Mouse (Mus musculus): ENCODE measurements around the gene Serinc4.
"Not testable (repeated sequence)": the region's sequence is repeated elsewhere in the genome, so short reads cannot be mapped to it uniquely, and the experiment has no call there.

Gene Serinc4

DNA sequence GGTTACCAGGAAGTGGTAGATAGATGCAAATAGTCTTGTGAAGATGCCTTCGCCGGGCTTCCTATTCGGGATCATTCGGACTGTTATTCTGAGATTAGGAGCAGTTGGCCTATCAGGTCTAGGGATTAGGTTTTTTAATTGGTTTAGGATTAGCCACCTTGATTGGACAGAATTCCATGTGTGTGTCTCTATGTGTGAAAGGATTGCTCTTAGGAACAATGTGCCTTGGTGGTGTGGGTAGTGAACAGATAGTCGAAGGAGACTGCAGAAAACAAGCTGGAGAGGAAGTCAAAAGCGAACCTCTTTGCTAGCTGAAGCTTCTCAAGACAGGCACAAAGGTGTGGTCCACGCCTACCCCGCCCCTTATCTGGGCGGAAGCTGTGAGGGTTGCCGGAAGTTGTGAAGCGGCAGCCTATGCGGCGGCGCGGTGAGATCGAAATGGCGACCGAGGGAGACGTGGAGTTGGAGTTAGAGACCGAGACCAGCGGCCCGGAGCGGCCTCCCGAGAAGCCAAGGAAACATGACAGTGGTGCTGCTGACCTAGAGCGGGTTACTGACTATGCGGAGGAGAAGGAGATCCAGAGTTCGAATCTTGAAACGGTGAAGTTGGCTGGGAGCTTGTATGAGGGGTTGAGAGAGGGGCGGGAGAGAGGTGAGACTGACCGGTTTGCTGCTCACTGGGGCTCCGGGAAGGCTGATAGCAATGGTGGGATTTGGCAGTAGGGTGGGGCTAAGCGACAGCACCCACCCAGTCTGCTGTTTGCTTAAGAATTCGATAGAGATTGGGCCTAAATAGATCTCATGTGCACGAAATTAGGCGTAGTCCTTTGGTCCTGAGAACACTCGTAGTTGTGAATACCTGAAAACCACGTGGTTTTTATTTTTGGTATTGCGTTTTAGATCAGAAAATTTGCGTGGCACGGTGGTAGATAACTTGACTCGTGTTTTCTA is at the start of gene Serinc4:
Serinc4 (minus strand) TSS at position 90 of the 951 bp plus-strand sequence.
- DNase-seq = peak; percentile 64

DNA sequence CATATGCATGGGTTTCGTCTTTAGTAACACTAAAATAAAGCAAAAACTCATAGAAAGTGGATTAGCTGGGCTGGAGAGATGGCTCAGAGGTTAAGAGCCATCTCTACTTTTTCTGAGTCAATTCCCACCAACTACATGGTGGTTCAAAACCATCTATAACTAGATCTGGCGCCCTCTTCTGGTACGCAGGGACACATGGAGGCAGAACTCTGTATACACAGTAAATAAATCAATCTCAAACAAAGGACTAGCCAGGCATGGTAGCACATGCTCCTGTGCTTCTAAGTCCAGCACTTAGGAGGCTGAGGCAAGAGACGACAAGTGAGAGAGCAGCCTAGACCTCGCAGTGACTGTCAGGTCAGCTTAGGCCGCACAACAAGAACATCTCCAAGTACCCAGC is 45.0 kb upstream of the Serinc4 start:
- DNase-seq = not testable (repeated sequence)

DNA sequence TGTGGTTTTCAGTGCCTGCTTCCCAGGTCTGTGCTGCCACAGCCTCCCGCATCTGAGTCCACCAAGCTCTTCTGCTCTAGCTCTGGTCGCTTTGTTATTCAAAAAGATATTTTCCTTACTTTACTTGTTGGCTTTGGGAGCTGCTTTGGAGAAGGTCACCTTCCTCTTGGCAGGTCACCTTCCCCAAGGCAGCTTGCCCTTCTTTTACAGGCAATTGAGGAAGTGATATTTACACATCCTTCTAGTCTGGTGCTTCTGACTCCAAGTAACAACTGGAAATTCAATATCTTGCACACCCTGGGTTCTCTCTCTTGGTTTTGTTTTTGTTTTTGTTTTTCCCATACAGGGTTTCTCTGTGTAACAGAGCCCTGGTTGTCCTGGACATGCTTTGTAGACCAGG is 27.8 kb upstream of the Serinc4 start:
- not testable (repeated sequence) for DNase-seq

DNA sequence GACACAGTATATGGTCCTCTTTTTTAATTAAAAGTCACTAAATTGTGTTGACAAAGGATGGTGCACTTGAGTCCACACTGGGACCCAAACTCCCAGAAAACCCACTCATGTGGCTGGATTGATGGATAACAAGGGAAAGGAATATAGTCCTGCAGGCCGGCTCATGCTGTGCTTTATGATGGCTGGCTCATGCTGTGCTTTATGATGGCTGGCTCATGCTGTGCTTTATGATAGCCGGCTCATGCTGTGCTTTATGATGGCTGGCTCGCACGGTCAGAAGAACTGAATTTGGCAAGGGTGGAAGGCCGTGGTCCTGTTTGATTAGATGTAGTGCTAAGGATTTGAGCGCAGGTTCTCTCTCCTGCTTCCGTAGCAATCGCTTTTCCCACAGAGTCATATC is 27.0 kb upstream of the Serinc4 start:
- no peak for DNase-seq

DNA sequence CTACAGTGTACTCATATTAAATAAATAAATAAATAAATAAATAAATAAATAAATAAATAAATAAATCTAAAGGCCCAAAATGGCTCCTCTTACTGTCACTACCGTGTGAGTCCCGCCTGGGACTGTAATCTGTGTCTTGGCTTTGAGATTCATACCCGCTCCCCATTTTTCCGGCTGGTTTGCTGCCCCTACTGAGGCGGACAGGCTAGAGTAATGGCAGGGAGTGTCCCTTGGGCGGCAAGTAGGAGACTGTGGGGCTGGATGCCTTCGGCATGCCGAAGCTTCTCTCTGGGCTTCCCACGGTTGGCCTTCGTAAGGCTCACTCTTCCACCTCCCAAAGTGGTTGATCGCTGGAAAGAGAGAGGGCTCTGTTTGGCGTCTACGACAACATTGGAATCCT is 24.3 kb upstream of the Serinc4 start:
- not testable (repeated sequence) for DNase-seq

DNA sequence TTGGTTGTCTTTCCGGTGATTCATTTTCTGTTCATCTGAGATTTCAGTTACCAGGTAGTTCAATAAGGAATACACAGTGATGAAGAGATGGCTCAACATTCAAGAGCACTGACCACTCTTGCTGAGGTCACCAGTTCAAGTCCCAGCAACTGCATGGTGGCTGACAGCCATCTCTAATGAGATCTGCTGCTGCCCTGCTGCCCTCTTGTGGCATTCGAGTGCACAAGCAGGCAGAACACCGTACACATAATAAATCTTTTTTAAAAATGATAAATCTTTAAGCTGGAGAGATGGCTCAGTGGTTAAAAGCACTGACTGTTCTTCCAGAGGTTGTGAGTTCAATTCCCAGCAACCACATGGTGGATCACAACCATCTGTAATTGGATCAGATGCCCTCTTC is 23.9 kb upstream of the Serinc4 start:
- no peak for DNase-seq

DNA sequence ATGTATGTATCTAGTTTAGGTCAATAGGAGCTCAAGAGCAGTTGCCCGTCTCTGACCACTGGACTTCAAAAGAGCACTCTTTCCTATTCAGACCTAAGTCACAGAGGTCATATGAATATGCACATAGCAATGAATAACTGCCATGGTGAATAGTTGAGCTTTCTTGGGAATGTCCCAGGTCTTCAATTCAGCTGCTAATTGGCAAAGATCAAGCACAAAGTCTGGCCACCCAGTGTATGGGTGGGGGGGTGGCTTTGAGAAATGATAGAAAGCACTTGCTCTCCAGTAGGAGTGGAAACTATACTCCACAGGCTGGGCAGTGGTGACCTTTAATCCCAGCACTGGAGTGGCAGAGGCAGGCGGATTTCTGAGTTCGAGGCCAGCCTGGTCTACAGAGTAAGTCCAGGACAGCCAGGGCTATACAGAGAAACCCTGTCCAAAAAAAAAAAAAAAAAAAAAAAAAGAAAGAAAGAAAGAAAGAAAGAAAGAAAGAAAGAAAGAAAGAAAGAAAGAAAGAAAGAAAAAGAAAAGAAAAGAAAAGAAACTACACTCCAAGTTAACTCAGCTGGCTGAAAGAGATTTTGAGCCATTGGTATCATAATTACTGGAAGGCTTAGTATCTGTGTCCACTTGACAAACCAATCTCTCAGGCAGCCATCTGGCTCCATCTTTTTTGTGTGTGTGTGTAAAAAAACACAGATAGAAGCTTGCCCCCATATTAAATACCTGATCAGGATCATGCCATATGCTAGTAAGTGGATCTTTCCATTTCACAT is 21.1 kb upstream of the Serinc4 start:
- DNase-seq = no peak

DNA sequence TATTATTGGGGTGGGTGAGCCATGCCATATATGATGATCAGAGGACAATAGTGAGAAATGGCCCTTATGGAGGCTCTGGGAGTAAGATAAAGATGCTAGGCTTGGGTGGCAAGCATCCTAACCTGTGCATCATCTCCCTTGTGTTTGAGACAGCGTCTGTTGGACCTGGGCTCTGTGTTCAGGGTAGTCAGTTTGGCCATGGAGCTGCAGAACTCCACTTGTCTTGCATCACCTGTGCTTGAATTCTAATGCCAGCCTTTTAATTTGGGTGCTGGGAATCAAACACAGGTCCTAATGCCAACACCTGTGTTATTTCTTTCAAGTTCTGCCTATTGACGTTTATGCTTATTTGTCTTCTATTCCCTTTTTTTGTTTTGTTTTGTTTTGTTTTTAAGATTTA is 18.7 kb upstream of the Serinc4 start:
- not testable (repeated sequence) for DNase-seq

DNA sequence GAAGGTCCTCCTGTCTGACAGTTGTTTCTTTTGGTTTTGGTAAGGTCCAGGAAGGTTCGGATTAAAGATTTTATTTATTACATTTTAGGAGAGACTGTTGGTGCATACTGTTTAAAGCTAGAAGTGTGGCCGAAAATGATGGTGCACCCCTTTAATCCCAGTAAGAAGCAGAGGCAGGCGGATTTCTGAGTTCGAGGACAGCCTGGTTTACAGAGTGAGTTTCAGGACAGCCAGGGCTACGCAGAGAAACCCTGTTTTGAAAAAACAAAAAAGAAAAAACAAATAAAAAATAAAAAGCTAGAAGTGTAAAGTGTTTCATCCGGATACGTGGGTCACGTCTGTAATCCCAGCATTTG is 17.6 kb upstream of the Serinc4 start:
- no peak for DNase-seq

DNA sequence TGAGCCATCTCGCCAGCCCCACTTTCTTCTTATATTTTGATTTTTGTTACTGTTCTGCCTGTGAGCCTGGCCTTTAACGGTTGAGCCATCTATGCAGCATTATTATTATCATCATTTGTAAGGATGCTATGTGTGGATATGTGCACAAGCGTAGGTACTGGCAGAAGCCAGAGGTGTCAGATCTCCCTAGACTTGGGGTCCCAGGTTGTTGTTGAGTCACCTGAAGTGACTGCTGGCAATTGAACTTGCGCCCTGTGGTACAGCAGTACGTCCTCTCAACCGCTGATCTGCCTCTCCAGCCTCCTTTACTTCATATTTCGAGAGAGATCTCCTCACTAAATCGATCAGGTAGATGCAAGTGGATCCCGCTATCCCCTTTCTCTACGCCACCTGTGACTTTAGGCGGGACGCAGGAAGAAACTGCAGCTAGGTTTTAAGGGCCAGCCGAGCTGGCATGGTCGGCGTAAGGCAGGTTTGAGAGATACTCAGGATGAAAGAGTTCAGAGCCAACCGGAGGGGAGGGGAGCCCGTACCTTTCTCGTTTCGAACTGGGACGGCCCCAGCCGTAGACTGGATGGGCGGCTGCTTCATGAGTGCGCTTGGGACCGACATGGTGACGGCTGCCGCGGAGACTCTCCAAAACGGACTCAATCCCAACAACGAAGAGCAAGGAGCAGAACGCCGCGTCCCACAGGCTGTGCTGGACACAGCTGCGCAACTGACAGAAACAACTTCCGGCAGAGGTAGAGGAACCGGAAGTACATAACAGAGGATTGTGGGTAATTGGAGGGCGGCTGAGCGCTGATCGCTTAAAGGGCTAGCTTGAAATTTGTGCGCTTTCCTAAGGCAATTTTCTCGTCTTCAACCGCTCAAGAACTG is 17.0 kb upstream of the Serinc4 start, which contains the start of gene Mfap1b:
Mfap1b (minus strand) TSS at position 767 of the 879 bp plus-strand sequence.
- peak; percentile 76 for DNase-seq

DNA sequence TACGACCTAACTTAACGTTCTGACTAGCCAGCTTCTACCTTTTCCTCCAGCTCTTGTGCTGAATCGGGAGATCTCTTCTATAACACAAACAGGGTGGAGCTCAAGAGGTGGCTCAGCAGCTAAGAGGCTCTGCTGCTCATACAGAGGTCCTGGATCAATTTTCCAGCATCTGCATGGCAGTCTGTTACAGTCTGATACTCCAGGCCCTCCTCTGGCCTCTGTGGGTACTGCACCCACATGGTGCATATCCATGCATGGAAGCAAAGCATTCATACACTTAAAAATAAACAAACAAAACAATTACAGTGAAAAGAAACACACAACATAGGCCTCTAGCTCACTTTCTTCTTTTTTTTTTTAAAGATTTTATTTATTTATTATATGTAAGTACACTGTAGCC is 16.2 kb upstream of the Serinc4 start:
- DNase-seq = not testable (repeated sequence)

DNA sequence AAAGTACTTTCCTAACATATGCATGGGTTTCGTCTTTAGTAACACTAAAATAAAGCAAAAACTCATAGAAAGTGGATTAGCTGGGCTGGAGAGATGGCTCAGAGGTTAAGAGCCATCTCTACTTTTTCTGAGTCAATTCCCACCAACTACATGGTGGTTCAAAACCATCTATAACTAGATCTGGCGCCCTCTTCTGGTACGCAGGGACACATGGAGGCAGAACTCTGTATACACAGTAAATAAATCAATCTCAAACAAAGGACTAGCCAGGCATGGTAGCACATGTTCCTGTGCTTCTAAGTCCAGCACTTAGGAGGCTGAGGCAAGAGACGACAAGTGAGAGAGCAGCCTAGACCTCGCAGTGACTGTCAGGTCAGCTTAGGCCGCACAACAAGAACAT is 12.4 kb upstream of the Serinc4 start:
- not testable (repeated sequence) for DNase-seq

DNA sequence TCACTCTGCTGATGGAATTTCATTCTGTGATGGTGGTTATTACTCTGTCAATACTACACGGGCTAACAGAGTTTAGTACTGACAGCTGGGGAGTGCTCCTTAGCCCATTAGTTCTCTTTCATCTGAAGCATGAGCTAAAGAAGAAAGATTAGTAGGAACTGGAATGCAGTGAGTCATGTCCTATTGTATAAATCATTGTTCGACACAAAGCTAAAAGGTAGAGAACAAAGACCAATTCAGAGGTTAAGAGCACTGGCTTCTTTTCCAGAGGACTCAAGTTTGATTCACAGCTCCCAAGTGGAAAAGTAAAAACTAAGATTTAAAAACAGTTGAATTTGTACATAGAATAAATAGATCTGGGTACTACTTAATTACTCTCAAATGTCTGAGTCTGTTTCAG is 3.5 kb upstream of the Serinc4 start:
- no peak for DNase-seq

DNA sequence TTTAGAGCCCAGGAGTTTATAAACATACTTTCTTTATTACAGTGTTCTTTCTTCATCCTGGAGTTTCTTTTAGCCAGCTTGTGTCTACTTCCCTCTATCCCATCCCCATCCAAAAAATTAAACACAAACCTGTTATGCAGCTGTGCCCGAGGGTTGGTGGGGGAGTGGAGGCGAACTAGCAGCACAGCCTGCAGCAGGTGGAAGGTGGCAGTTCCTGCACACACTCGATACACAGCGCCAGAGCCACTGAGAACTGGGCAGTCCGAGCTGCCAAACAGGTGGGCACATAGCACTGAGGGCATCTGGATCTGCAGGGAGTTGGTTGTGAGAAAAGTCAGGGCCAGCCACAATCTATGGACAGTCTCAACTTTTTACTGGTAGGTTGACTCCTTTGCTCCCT is 1.0 kb downstream of the Serinc4 start:
- no peak for DNase-seq

DNA sequence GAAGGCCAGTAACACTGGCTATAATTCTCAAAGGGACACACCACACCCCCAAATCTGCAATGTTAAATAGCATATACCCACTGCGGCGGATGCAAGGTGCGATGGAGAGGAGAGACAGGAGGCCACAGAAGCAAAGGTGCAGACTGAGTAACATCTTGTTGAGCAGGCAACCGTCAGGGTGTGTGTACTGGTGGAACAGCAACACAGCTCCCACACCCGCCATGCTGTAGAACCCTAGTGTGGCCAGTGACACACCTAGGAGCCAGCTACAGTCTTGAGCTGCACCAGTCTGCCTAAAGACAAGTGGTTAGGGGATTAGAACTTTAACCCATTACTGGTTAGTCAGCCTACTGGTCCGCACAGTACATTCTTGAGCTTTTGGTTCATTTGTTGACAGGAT is 2.7 kb downstream of the Serinc4 start:
- DNase-seq = no peak

DNA sequence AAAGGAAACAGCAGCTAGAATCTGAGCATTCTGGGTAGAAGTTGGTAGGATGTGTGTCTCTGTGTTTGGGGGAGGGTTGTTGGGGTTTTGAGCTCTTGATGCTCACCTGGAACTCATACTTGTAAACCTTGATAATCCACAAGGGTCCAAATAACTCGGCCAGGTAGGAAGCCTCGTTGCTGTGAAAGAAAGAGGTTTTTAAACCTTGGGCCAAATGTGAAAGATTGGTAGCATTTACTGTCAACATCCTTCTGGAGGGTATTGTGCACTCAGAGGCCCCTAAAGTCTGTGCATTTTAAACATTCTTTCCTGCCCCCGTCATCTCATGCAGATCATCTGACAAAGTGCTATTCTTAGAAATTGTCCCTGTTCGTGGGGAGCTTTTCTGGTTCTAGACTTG is 3.6 kb downstream of the Serinc4 start, which contains the start of gene Hypk:
Hypk (plus strand) TSS at position 301 of the 400 bp plus-strand sequence.
- DNase-seq = no peak

DNA sequence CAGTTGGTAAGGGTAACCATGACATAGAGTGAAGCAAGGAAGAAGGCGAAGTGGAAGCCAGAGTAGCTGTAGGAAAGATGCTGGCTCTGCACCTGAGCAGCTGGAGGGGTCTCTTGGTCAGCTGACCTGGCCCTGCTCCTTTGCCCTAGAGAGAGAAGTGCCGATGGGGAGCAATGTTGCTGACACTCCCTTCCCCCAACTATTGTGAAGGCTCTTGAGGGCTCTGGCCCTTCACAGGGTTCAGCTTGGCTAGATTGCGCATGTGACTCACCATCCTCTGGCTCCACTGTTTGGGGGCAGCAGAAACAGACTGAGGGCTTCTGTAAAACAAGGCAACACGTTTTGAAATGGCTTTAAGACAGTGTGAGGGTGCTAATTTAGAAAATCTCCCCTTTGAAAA is 4.2 kb downstream of the Serinc4 start:
- no peak for DNase-seq

DNA sequence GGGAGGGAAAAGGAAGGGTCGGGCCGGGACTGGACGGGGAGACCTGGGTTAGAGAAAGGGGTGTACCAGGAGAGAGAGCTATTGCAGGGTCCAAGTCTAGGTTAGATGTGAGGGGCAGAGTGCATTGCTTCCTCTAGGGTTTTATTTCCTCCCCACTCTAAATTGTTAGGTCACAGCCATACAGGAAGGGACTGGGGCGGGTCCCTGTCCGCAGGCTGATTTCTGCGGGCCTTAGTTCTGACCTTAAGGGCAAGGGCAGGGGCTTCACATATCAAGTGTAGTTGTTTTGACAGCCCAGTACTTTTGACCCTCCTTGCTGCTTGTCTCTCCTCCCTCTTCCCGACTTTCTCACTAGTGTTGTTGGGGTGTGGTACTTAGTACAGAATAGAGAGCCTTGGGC is 6.5 kb downstream of the Serinc4 start:
- DNase-seq = no peak

DNA sequence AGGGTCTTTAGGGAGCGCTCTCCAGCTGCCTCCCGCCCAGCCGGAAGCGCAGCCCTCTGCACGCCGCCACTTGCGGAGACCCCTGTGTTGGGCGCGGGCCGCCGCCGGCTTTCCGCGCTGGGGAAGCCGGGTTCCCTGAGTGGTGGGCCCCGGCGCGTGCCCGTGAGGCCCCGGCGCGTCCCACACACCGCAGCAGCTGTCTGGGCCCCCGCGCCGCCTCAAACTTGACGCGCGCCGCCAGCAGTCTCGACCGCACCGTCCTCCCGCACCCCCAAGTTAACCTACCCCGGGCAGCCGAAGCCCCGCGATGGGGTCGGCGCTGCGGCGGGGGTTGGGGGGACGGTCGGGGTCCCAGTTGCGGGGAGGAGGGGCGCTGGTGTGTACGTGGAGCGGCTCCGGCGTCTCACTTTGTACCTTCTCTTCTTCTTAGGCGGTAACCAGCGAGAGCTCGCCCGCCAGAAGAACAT is 7.0 kb downstream of the Serinc4 start:
- DNase-seq = no peak

DNA sequence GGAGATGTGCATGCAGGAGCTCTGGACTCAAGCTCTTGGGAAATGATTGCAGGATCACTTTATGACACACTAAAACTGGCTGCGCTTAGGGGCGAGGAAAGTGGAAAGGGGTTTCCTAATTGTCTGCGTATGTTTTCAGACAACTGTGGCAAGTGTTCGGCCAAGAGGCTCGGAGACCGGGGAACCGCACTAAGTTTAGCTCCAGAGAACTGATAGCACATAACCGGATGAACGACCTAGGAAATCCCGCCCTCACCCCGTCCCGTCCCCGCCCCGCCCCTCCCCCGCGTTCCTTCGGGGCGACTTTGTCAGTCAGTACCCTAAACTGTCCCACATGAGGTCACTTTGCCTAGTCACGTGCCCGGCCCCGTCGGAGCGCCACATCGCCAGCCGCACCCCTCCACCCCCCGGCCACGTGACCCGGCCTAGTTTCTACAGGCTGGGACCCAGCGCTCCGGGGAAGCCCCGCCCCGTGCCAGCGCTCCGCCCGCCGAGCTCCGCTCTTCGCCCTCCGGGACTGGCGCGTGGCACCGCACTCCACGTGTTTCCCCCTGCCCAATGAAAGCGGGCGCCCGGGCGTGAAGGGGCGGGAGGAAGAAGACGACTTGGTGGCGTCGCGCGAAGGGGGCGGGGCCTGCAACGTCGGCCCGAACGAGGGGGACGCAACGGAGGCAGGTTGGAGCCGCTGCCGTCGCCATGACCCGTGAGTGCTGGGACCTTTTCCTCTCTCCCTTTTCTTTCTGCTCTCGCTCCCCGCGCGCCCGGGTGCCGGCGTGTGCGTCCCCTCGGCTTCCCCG is 7.6 kb downstream of the Serinc4 start, which contains the start of gene Serf2:
Serf2 (plus strand) TSS at position 457 of the 797 bp plus-strand sequence.
- DNase-seq = peak; percentile 99

DNA sequence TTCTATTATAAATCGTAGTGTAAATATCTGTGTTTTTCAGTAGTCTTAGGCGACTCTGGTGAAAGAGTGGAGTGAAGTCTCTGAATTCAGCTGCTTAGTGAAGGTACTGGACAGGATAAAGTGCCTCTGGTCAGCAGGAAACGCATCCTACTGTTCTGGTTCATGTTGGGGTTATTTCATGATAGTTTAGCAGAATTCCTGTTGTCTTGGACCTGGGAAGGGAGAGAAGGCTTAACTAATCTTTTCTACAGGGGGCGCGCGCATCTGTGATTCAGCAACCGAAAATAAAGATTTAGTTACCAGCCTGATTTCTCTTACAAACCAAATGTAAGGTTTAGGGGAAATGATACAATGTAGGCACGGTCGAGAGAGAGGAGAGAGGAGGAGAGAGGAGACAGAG is 8.4 kb downstream of the Serinc4 start:
- DNase-seq = no peak

DNA sequence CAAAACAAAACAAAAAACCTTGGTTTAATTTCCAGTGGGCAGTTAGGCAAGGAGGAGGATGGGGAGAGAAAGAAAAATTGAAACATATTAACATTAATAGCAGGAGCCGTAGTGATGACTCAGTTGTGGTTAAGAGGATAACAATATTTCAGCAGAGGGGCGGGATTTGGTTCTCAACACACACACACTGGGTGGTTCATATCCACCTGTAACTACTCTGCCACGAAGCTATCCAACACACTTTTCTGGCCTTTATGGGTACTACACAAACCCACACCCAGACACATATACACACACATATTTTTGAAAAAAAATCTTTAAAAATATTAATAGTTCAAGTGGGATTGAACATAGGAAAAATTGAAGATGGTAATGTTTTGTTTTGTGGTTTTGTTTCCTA is 9.6 kb downstream of the Serinc4 start:
- no peak for DNase-seq

All from cerebellum, adult 11 months (tissue).